In the genomic region with DNA sequence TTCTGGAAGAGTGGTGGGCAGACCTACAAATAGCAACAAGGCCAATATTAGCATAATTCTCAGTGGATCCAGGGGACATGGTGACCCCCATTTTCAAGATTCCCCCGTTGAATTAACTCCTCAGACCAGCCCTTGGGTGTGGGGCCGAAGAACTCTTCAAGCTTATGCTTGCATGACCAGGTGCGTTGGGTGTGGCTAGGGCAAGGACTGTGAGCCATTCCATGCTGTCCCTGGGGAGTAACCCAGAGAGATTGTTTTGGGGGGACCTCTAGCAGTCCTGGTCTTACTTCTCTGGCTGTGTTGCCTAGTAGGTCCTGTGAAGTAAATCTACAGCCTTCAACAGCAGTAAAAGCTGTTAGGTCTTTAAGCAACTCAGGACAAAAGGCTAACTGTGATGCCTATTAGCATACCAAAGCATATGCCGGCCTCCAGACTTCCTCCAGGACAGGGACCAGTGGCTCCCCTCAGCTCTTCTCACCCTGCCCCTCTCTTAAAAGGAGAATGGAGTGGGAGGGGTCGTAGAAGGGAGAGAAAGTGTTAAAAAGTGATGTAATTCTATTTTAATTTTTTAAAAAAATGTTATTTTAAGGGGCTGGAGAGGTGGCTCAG, we compare ENCODE assay signal across 25 mouse cellular contexts. TPM values are rescaled to one million over a fixed set of nuclear protein-coding genes. Genes with fewer than 3 reads are reported as not detected.
DNase-seq lines count a peak whose midpoint lies in the region; ATAC-seq and TF ChIP-seq lines count a peak whose summit lies in the region.
"Had no signal": no experiment of that assay in that cellular context is flagged by ENCODE, and none has a peak within 500 bp of the region (broad histone marks: within the 10 kb centered on the region; RNA-seq: fewer than 3 reads in every experiment).

No protein-coding gene starts in this region.

- peak; percentile 87 for DNase-seq in heart, adult 11 months
- no peak for DNase-seq in heart, postnatal 36 days
- DNase-seq in liver, embryonic 14.5 days (ENCODE audit: low read depth in 3 of 3, low spot score in 3 of 3): no peak
- DNase-seq in liver, embryonic 11.5 days (ENCODE audit: low spot score): no peak
- DNase-seq in ES-CJ7 (ENCODE audit: low read depth, low spot score): peak; percentile 53
- no peak for DNase-seq in forebrain, embryonic 14.5 days (ENCODE audit: low spot score)
- DNase-seq in heart, postnatal 14 days: no peak
- DNase-seq: adrenal gland, postnatal 10 days; cerebellum, adult 11 months; cerebellum, adult 8-10 months; cerebellum, postnatal 25 days; gastrocnemius, postnatal 14 days had no signal

- no peak for TF ChIP-seq CTCF in liver, embryonic 14.5 days (IDR thresholded peaks at IDR 0.05; ENCODE audit: low read depth)

- intact Hi-C loops in heart, postnatal 36 days (cut with DNase I): no loop called here
- intact Hi-C loops in heart, postnatal 14 days (cut with DNase I): no loop called here

- peak overlapping the region; percentile 9; the same call in 1 of the 2 replicates for H3K4me2 ChIP-seq in liver, embryonic 14.5 days (ENCODE audit: low read depth)
- H3K4me2 ChIP-seq in liver, embryonic 11.5 days: no peak overlapping the region
- no peak overlapping the region for H3K4me2 ChIP-seq in liver, embryonic 16.5 days (ENCODE audit: low read depth, low read length)
- no peak overlapping the region for H3K4me2 ChIP-seq in forebrain, embryonic 14.5 days (ENCODE audit: low read length)
- H3K4me2 ChIP-seq: embryonic facial prominence, embryonic 12.5 days; heart, embryonic 11.5 days; heart, embryonic 15.5 days; hindbrain, embryonic 15.5 days had no signal

- H3K4me1 ChIP-seq in liver, embryonic 14.5 days (replicated peaks; ENCODE audit: control insufficient read depth in 2 of 2, insufficient read depth in 2 of 2, low read length in 1 of 2): peaks cover 21 to 29% of the 10 kb centered on the region in 2 experiments
- H3K4me1 ChIP-seq in liver, embryonic 11.5 days (replicated peaks; ENCODE audit: control insufficient read depth, insufficient read depth, low read length): peaks cover 8% of the 10 kb centered on the region
- H3K4me1 ChIP-seq in liver, embryonic 16.5 days (ENCODE audit: control insufficient read depth, low read depth, low read length): peaks cover 20% of the 10 kb centered on the region
- no peaks in the 10 kb centered on the region for H3K4me1 ChIP-seq in forebrain, embryonic 14.5 days (ENCODE audit: control insufficient read depth, insufficient read depth, low read length)
- H3K4me1 ChIP-seq: hindbrain, embryonic 15.5 days had no signal

- peak overlapping the region; percentile 51 for H3K27ac ChIP-seq in liver, embryonic 14.5 days
- H3K27ac ChIP-seq in liver, embryonic 11.5 days (ENCODE audit: low read depth, low read length): no peak overlapping the region
- peak overlapping the region; percentile 42; the same call in 1 of the 2 replicates for H3K27ac ChIP-seq in liver, embryonic 16.5 days (ENCODE audit: low read length)
- H3K27ac ChIP-seq in forebrain, embryonic 14.5 days (ENCODE audit: low read depth, low read length): no peak overlapping the region
- H3K27ac ChIP-seq: embryonic facial prominence, embryonic 12.5 days; heart, embryonic 15.5 days; hindbrain, embryonic 15.5 days had no signal

- no peaks in the 10 kb centered on the region for H3K9me3 ChIP-seq in liver, embryonic 14.5 days (ENCODE audit: control insufficient read depth, low read length)
- no peaks in the 10 kb centered on the region for H3K9me3 ChIP-seq in liver, embryonic 11.5 days (ENCODE audit: control insufficient read depth, low read length)
- H3K9me3 ChIP-seq in liver, embryonic 16.5 days (replicated peaks; ENCODE audit: control insufficient read depth, low read length): no peaks in the 10 kb centered on the region
- no peaks in the 10 kb centered on the region for H3K9me3 ChIP-seq in forebrain, embryonic 14.5 days (replicated peaks; ENCODE audit: control insufficient read depth, low read length)
- H3K9me3 ChIP-seq: embryonic facial prominence, embryonic 12.5 days; heart, embryonic 15.5 days; hindbrain, embryonic 15.5 days had no signal

- 63% methylated on average over 5 of the region's 5 CpGs for WGBS in liver, embryonic 14.5 days (ENCODE audit: insufficient replicate concordance)
- 51% methylated on average over 5 of the region's 5 CpGs for WGBS in liver, embryonic 11.5 days
- 53% methylated on average over 5 of the region's 5 CpGs for WGBS in liver, embryonic 16.5 days (ENCODE audit: insufficient replicate concordance)
- 31% methylated on average over 5 of the region's 5 CpGs for WGBS in forebrain, embryonic 14.5 days

- H3K36me3 ChIP-seq in liver, embryonic 14.5 days (replicated peaks; ENCODE audit: control insufficient read depth, insufficient read depth, low read depth): no peaks in the 10 kb centered on the region
- H3K36me3 ChIP-seq in liver, embryonic 11.5 days (ENCODE audit: control insufficient read depth, insufficient read depth, low read length): no peaks in the 10 kb centered on the region
- no peaks in the 10 kb centered on the region for H3K36me3 ChIP-seq in liver, embryonic 16.5 days (ENCODE audit: control insufficient read depth, insufficient read depth)
- H3K36me3 ChIP-seq in forebrain, embryonic 14.5 days (ENCODE audit: control insufficient read depth, insufficient read depth, low read length): no peaks in the 10 kb centered on the region
- H3K36me3 ChIP-seq: embryonic facial prominence, embryonic 12.5 days; heart, embryonic 15.5 days; hindbrain, embryonic 15.5 days had no signal

- no peak overlapping the region for H3K4me3 ChIP-seq in liver, embryonic 14.5 days (ENCODE audit: insufficient read depth in 1 of 2, low read depth in 2 of 2, low read length in 2 of 2)
- H3K4me3 ChIP-seq in liver, embryonic 11.5 days (ENCODE audit: low read depth, low read length): no peak overlapping the region
- H3K4me3 ChIP-seq in liver, embryonic 16.5 days (ENCODE audit: low read depth, low read length): no peak overlapping the region
- H3K4me3 ChIP-seq in forebrain, embryonic 14.5 days (ENCODE audit: low read depth, low read length): no peak overlapping the region
- H3K4me3 ChIP-seq: embryonic facial prominence, embryonic 12.5 days; heart, embryonic 15.5 days; hindbrain, embryonic 15.5 days had no signal

- TF ChIP-seq EP300 in liver, embryonic 14.5 days (IDR thresholded peaks at IDR 0.05; ENCODE audit: low read depth): no peak

- no peak for ATAC-seq in liver, embryonic 14.5 days (ENCODE audit: insufficient read depth)
- no peak for ATAC-seq in liver, embryonic 11.5 days (replicated peaks; ENCODE audit: low FRiP score)
- ATAC-seq in liver, embryonic 16.5 days (ENCODE audit: low read depth): no peak
- no peak for ATAC-seq in forebrain, embryonic 14.5 days
- ATAC-seq: forebrain, embryonic 16.5 days had no signal

- H3K9ac ChIP-seq in liver, embryonic 14.5 days (replicated peaks): peak overlapping the region; percentile 27; the same call in 1 of the 2 replicates
- H3K9ac ChIP-seq in liver, embryonic 11.5 days (ENCODE audit: low read depth, low read length): no peak overlapping the region
- no peak overlapping the region for H3K9ac ChIP-seq in liver, embryonic 16.5 days (ENCODE audit: low read depth, low read length)
- no peak overlapping the region for H3K9ac ChIP-seq in forebrain, embryonic 14.5 days (ENCODE audit: low read length)
- H3K9ac ChIP-seq: embryonic facial prominence, embryonic 12.5 days; heart, embryonic 15.5 days; hindbrain, embryonic 15.5 days had no signal

- H3K27me3 ChIP-seq in liver, embryonic 14.5 days (ENCODE audit: control insufficient read depth, insufficient read depth, low read length): no peaks in the 10 kb centered on the region
- H3K27me3 ChIP-seq in liver, embryonic 11.5 days (replicated peaks; ENCODE audit: control insufficient read depth, insufficient read depth, low read length): no peaks in the 10 kb centered on the region
- no peaks in the 10 kb centered on the region for H3K27me3 ChIP-seq in liver, embryonic 16.5 days (ENCODE audit: control insufficient read depth, insufficient read depth, low read depth, low read length)
- H3K27me3 ChIP-seq in forebrain, embryonic 14.5 days (replicated peaks; ENCODE audit: control insufficient read depth, insufficient read depth, low read length): no peaks in the 10 kb centered on the region
- H3K27me3 ChIP-seq: embryonic facial prominence, embryonic 12.5 days; heart, embryonic 15.5 days; hindbrain, embryonic 15.5 days had no signal

RNA-seq across cellular contexts. Expression of a gene that starts 26.9 kb away (rescaled TPM):
- total RNA-seq in heart, postnatal 36 days (2021): 100 to 1,000 TPM; 113 to 116 TPM
- polyA plus RNA-seq in liver, embryonic 14.5 days (2012; rRNA removed): 12.4 and 12.7 TPM in 2 replicates
- 24.9 and 28.7 TPM in 2 replicates for polyA plus RNA-seq in liver, embryonic 14.5 days (2014; fragmentation: Nextera tagmentation; extraction: Ambion mirVana)
- 29.8 and 32.9 TPM in 2 replicates for polyA plus RNA-seq in liver, embryonic 11.5 days (2014; fragmentation: Nextera tagmentation; extraction: Ambion mirVana)
- polyA plus RNA-seq in liver, embryonic 16.5 days (2015; fragmentation: Nextera tagmentation; extraction: Ambion mirVana): 32.3 and 33.6 TPM in 2 replicates
- 7.7 and 10.5 TPM in 2 replicates for polyA plus RNA-seq in forebrain, embryonic 14.5 days (2014; fragmentation: Nextera tagmentation; extraction: Ambion mirVana)
- 10 to 100 TPM; 86.4 to 94.7 TPM for total RNA-seq in heart, postnatal 14 days (2021)

RNA-seq across cellular contexts. Expression of a gene that starts 41.3 kb away (rescaled TPM):
- total RNA-seq in heart, postnatal 36 days (2021): under 1 TPM in 1 of 2 experiments, not detected in 1; 0.47 TPM
- 0.04 and 0.14 TPM in 2 replicates for polyA plus RNA-seq in liver, embryonic 14.5 days (2012; rRNA removed)
- 0.67 TPM in 1 of 2 replicates, not detected in the other for polyA plus RNA-seq in liver, embryonic 14.5 days (2014; fragmentation: Nextera tagmentation; extraction: Ambion mirVana)
- not detected in 2 replicates for polyA plus RNA-seq in liver, embryonic 11.5 days (2014; fragmentation: Nextera tagmentation; extraction: Ambion mirVana)
- not detected in 2 replicates for polyA plus RNA-seq in liver, embryonic 16.5 days (2015; fragmentation: Nextera tagmentation; extraction: Ambion mirVana)
- polyA plus RNA-seq in forebrain, embryonic 14.5 days (2014; fragmentation: Nextera tagmentation; extraction: Ambion mirVana): not detected in 2 replicates
- total RNA-seq in heart, postnatal 14 days (2021): not detected
- total RNA-seq: adrenal gland, postnatal 10 days; ES-E14; gastrocnemius, adult 18-20 months; gastrocnemius, postnatal 14 days; granulocyte monocyte progenitor cell, adult 5-6 weeks; heart, postnatal 25 days had no signal
- polyA plus RNA-seq: C2C12; cortical plate, adult 2 months; embryonic facial prominence, embryonic 12.5 days; forebrain, embryonic 16.5 days; heart, embryonic 11.5 days; heart, embryonic 15.5 days; hindbrain, embryonic 11.5 days; hindbrain, embryonic 15.5 days had no signal

RNA-seq across cellular contexts. Expression of a gene that starts 52.2 kb away (rescaled TPM):
- total RNA-seq in heart, postnatal 36 days (2021): 10 to 100 TPM; 31.5 to 32.6 TPM
- 9.3 and 11.6 TPM in 2 replicates for polyA plus RNA-seq in liver, embryonic 14.5 days (2012; rRNA removed)
- polyA plus RNA-seq in liver, embryonic 14.5 days (2014; fragmentation: Nextera tagmentation; extraction: Ambion mirVana): 15.4 and 16.2 TPM in 2 replicates
- polyA plus RNA-seq in liver, embryonic 11.5 days (2014; fragmentation: Nextera tagmentation; extraction: Ambion mirVana): 32.6 and 35.5 TPM in 2 replicates
- 21.3 and 25.0 TPM in 2 replicates for polyA plus RNA-seq in liver, embryonic 16.5 days (2015; fragmentation: Nextera tagmentation; extraction: Ambion mirVana)
- 40.4 and 45.6 TPM in 2 replicates for polyA plus RNA-seq in forebrain, embryonic 14.5 days (2014; fragmentation: Nextera tagmentation; extraction: Ambion mirVana)
- 10 to 100 TPM; 36.6 to 42.0 TPM for total RNA-seq in heart, postnatal 14 days (2021)

Comparison
In these comparisons a context has a peak if more than half of its experiments do, and no peak if none do; other contexts are left out.
1. DNase-seq: peak in heart, adult 11 months (single experiment) and ES-CJ7 (single experiment); none in heart, postnatal 36 days (0 of 2), liver, embryonic 14.5 days (0 of 3), liver, embryonic 11.5 days (single experiment), forebrain, embryonic 14.5 days (single experiment) and heart, postnatal 14 days (0 of 2).
2. H3K27ac ChIP-seq: peak in liver, embryonic 14.5 days (single experiment) and liver, embryonic 16.5 days (single experiment); none in liver, embryonic 11.5 days (single experiment) and forebrain, embryonic 14.5 days (single experiment).